Mouse (Mus musculus) ovary, postnatal 36 days (tissue): Measurements from ENCODE around the gene Dusp28.

Experiments used
- DNase-seq: peaks from one replicate; pipeline ENCODE4 v3.0.0; 2022; ENCODE audit warnings: low spot score, mixed read lengths

The Dusp28 gene

GRCm38 (mm10) chr1:92906779-92907631, at the start of gene Dusp28:
Gene Dusp28, plus strand, starts transcription at chr1:92906981.
- peak; percentile 82 for DNase-seq

DNA sequence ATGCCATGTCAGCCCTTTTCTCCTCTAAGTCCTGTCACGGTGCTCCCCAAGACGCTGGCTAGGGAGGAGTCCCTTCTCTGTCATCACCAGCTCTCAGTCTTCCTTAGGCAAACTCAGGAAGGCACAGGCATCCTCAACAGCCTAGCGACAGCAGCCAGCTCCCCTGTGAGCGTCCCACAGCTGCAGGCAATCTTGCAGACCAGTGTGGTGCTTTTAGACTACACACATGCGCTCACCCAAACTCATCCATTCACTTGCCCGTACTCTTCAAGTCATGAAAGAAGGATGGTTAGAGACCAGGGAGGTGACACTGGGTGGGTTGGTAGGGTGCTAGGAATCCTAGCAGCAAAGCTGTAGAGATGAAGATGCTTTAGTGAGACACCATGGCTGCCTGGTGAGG, 45.3 kb upstream of the Dusp28 start:
- no peak for DNase-seq

DNA sequence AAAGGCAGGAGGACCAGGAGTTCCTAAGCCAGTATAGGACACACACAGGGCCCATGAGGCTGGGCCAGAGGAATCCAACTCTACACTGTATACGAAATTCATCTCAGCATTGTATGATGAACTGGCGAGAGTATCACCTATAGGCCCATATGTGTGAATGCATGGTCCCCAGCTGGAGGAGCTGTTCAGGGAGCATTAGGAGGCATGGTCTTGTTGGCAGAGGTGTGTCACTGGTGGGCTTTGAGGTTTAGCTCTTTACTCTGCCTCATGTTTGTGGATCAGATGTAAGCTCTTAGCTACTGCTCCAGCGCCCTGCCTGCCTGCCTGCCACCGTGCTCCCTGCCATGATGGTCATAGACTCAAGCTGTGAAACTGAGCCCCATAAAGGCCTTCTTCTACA, 43.5 kb upstream of the Dusp28 start:
- DNase-seq: no peak

DNA sequence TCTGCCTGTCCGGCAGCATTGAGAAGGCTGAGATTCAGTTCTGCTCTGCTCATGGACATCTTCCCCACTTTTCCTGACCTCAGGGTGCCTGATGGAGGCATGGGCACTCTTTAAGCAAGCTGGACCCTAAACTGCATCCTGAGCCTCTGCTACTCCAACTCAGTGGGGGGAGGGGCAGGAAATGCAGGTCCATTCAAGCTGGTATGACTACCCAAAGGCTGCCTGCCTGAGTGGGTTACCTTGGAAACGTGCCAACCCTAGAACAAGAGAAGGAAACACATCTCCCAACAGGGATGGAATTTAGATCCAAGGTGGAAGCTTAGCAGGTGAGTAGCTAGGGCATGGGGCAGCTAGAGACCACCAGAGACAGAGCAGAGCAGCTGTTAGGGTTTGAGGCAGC, 40.6 kb upstream of the Dusp28 start:
- no peak for DNase-seq

- DNase-seq: no peak
Observed at GRCm38 (mm10) chr1:92869985-92870384, 36.8 kb upstream of the Dusp28 start.

DNA sequence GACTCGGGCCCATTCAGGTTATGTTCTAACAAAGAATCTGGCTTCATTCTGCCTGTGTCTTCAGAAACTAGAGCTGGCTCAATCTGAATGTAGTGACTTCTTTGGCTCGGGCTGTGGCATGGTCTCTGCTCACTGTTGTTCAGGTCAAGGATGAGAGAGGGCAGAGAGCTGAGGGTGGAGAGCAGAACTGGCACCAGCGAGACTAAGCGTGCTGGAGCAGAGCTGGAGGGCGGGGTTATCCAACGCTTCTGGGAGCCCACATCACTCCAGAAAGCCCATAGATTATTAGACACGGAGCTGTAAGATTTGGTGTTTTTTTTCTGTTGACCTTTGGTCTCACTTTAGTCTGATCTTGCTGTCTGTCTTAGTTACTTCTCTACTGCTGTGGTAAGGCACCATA, 34.1 kb upstream of the Dusp28 start:
- DNase-seq: no peak

DNA sequence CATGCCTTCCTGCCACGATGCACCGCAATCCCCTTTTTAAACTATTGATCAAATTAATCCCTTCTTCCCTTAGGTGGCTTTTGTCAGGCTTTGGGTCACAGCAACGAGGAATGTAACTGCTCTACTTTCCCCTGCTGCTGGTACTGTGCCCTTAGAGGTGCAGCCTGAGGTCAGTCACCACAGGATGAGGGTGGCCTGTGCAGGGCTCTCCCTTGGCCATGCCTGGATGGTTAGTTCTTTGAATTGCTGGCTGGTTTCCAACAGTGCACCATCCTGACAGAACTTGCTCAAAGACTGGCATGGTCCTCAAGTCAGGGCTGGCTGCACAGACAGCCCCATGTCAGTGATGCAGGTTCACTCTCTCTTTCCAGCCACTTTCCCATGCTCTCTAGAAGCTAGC, 32.8 kb upstream of the Dusp28 start:
- no peak for DNase-seq

- no peak for DNase-seq
Observed at GRCm38 (mm10) chr1:92875360-92876111, 31.2 kb upstream of the Dusp28 start.

DNA sequence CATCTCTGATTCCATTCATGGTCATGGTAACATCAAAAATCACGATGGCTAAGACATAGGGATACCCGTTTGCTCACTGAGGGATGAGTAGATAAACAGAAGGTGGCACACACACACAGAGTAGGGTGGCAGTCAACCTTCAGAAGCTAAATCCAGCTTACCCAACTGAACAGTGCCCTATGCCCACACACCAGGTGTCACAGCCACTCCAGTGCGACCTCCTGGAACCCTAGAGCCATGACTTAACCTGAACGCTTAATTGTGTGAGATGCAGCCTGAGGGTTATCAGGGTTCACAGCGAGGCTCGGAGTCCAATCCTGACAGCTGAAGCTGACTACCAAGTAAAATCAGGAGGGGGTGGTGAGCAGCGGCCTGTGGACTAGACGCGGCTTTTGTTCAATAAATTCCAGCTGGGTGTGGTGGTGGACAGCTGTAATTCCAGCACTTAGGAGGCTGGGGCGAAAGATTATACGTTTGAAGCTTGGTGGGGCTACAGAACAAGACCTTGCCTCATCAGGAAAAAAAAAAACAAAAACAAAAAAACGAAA, 29.3 kb upstream of the Dusp28 start:
- DNase-seq: no peak

DNA sequence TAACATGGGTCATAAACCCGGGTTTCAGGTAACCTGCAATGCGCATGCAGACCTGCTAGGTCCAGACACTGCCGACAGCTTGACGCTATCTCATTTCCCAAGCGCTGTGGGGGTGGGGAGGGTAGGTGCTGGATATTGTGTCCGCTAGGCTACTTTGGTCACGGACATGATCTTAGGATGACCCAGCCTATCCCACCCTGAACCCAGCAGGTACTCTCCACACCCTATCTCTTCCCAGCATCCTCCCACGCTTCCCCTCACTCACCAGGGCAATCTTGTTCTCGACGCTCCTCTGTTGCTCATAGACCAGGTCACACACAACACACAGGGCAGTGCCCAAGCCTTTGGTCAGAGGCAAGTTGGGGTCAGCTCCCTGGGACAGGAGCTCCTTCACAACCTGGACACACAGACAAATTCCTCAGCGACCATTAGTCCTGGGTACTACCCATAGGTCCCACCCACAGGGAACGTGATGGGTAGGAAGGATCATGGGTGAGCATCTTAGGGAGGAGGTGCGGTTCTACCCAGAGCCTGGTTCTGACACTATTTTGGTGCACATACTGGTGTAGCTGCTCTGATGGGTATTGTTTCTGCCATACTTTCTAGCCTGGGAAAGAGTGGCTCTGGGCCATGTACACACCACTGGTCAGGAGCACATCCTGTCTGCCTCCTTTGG, 28.6 kb upstream of the Dusp28 start:
- no peak for DNase-seq

GRCm38 (mm10) chr1:92879266-92879665, 27.5 kb upstream of the Dusp28 start:
- no peak for DNase-seq

DNA sequence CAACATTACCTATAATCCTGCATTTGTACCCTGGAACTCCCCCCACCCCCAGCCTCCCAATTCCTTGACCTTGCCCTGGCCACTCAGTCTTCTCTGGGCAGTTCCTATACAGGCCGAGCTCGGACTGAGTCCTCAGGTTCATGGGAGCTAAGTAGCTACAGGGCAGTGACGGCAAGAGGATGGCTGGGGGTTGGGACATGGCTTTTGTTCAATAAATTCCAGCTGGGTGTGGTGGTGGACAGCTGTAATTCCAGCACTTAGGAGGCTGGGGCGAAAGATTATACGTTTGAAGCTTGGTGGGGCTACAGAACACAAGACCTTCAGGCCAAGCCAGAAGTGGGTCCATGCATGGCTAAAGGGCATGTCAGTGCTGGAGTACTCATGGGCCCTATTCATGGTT, 26.7 kb upstream of the Dusp28 start:
- no peak for DNase-seq

- DNase-seq: no peak
Observed at GRCm38 (mm10) chr1:92881982-92882381, 24.8 kb upstream of the Dusp28 start.

DNA sequence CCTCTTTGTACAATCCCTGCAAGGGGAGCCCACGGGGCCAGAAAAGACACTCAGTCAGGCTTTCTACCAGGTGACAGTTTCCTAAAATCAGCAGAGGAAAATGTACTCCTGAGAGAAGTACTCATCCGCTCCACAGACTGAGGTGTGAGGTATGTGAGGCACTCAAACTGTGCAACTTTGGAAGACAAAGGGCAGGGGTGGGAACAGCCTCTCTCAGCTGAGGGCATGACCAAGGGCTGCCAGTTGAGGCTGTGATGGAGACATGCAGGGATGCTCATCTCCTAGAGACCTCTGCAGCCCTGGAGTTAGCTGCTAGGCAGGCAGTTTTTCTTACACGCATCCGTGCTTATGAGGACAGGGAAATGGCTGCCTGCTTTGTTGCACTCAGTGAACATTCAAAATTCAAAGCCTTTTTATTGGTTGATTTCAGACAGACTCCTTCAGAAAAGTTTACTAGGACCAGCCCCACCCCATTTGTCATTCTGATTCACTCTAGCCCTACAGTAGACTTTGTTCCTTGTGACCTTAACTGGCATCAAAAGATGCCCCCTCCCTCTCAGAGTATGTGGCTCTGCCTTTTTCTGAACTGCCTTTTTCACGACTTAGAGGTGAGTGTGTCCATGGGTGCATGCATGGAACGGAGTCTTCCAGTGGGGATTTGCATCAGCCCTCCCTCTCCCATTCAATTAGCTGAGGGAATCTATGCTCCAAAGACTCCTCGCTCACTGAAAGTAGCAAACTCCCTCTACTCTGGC, 17.7 kb upstream of the Dusp28 start:
- no peak for DNase-seq

DNA sequence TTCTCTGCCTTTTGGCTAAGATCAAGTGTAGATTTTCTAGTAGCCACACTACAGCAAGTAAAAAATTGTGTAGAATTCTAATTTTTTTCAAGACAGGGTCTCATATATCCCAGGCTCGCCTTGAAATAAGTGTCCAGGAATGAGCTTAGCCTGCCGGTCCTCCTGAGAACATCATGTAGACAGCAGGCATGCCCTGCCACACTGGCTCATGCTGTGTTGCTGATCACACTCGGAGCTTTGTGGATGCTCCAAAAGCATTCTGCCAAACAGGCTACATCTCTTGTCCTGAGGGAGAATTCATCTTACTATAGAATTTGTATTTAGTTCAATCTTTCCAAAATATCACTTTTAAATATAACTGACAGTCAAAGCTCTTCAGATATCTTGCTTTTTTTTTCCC, 14.0 kb upstream of the Dusp28 start:
- DNase-seq: no peak

DNA sequence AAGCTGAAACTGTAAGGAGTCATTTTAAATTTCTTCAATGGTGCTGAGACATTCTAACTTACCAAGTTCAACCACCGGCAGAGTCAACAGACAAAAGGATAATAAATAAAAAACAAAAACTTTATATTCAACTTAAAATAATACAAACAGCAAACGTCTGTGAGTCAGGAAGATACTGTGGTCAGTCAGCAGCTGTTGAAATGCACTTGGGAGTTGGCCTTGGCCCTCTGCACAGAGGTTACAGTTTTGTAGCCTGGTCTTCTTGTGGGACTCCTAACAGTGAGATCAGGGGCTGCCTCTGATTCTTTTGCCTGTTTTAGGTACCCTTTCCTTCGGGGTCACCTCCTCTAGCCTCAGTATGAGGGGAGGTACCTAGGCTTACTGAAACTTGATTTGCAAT, 12.9 kb upstream of the Dusp28 start:
- no peak for DNase-seq

- peak; percentile 72 for DNase-seq
Observed at GRCm38 (mm10) chr1:92895089-92895488, 11.7 kb upstream of the Dusp28 start.

DNA sequence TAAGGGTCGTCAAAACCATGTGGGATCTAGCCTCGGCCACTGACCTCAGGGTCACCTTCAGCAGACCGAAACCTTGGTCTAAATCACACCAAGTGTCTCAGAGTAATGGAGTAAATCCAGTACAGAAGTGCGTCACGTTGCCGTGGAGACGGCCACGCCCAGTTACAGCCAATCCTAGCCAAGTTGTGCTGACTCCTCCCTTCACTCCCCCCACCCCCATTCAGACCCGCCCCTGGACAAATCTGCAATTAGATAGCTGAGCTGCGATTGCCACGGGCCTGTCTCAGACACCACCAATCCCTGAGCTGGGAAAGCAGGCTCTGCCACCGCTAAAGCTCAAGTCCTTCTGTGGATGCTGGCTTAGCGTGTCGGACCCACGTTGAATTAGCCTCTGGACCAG, 4.0 kb upstream of the Dusp28 start, which contains the start of gene Ankmy1:
Gene Ankmy1, minus strand, starts transcription at position 121 of the 400 bp plus-strand sequence.
- peak; percentile 62 for DNase-seq

DNA sequence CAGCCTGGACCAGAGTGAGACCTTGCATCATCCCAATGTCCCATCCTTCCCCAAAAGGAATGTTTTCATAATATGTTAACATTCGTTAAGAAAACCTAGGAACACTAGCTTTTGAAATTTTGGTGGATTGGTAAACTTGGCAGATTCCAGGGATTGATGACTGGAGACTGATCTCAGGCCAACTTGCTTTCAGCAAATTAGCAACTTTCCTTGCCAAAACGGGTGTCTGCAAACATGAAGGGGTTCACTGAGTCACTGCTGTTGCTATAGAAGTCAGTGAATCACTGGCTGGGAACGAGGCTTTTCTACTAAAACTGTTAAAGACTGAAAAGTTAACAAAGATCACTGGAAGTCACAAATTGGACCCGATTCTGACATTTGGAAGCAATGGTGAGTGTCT, 3.2 kb upstream of the Dusp28 start:
- DNase-seq: no peak

DNA sequence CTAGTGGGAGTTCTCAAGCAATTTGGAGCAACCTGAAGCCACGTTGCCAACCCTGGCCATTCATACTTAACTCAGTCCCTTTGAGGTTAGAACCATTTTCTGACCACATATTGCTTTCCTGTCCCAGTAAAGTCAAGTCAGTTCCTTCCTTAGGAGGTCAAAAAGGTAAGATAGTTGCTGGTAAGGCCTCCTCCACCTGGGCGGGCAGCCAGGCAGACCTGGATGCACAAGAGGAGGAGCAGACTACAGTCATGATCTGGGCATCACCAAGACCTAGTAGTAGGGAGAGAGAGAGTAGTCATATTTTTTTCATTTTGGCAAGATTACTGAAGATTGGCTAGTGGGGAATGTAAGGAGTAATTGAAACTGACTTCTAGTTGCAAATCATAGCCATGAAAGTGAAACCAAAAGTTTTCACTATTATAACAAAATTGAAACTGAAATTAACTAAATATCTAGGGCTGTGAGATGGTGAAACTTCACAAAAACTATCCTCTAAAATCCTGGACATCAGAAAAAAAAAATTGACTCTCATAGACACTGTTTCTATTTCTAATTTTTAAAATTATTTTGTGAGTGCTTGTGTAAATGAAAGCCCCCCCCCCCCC, 974 bp upstream of the Dusp28 start:
- no peak for DNase-seq

DNA sequence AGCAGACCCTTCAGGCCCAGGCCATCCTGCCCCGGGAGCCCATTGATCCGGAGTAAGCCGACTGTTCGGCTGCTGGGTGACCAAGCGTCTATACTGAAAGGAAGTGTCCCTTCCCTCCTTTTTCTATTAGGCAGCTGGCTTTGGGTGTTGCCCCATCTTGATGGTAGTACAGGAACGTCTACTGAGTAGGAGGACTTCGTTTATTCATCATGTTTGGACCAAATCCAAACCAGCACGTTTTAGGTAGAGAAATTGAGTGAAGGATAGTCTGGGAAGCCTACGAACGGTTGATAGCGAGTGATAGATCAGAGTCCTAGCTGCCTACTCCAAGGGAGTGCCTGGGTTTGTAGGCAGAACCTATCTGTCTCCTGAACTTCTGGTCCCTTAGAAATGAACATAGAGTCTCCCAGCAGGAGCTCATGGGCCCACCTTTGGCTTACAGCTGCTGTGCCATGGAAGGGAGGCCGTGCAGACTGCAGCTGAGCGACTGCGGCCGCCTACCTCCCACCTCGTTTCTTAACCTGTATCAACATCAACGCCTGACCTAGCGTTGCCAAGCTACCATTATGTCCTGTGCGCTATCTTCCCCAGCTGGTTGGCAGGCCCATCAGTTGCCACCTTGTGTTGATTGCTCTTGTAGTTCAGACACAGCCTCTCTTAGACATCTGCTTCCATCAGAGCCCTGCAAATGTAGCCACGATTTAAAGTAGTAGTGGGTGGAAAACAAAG, 1.0 kb downstream of the Dusp28 start:
- DNase-seq: no peak
